Mouse (Mus musculus): Measurements from ENCODE around the gene Aar2. TPM values are rescaled to one million over a fixed set of nuclear protein-coding genes. Genes with fewer than 3 reads are reported as not detected.

The Aar2 gene
- total and polyA plus RNA-seq, 3 experiments, result 18.4 to 26.1 (median 23.8) TPM

GRCm38 (mm10) chr2:156529726-156530125, 17.7 kb upstream of the Aar2 start:
- Histone ChIP-seq H3K4me2 (ENCODE audit: insufficient read depth, low read depth, poor library complexity, severe bottlenecking) (no peak overlapping the region), H3K4me3 (replicated peaks in 1 of 3; ENCODE audit: low read depth in 2 of 3, low read length in 2 of 3, poor library complexity in 1 of 3) (no peak overlapping the region), H3K27me3 (replicated peaks) (peaks cover 83% of the 10 kb centered on the region), H3K9ac (ENCODE audit: insufficient read depth, low read depth) (no peak overlapping the region), H3K36me3 (replicated peaks in 1 of 2; ENCODE audit: control insufficient read depth in 1 of 2, insufficient read depth in 1 of 2, low read length in 1 of 2) (no peaks in the 10 kb centered on the region), H3K4me1 (ENCODE audit: control insufficient read depth in 1 of 2, insufficient read depth in 2 of 2) (no peaks in the 10 kb centered on the region), H3K9me3 (replicated peaks; ENCODE audit: low read length) (no peaks in the 10 kb centered on the region), H3K27ac (ENCODE audit: insufficient read depth, low read depth) (no peak overlapping the region), H3K79me2 (replicated peaks; ENCODE audit: control insufficient read depth, extremely low read depth, insufficient read depth, poor library complexity, severe bottlenecking) (no peaks in the 10 kb centered on the region)
- dilution Hi-C loops (cut with MboI; ENCODE audit: extremely low pct_ligation_motif_present, extremely low pct_unique_long_range_greater_than_20kb, low sequenced_read_pairs) (no loop called here), in situ Hi-C loops (cut with MboI; ENCODE audit: low pct_ligation_motif_present, low pct_unique_long_range_greater_than_20kb, low sequenced_read_pairs) (loop anchor here (5.0 kb wide), 1 partner anchor 173 kb away; no protein-coding TSS in a partner anchor)
- DNase-seq (ENCODE audit: extremely low read depth), result peak; percentile 51
- TF ChIP-seq SMC3 (IDR thresholded peaks at IDR 0.05; ENCODE audit: low read depth, low read length) (peak; percentile 77), RAD21 (IDR thresholded peaks at IDR 0.05; ENCODE audit: low read depth, low read length) (peak; percentile 79), ZNF384 (IDR thresholded peaks at IDR 0.05; ENCODE audit: low read depth, low read length) (peak; percentile 99), IRF4 (IDR thresholded peaks at IDR 0.05; ENCODE audit: low read depth, low read length) (no peak), CTCF (conservative IDR thresholded peaks at IDR 0.05 in 1 of 2, IDR thresholded peaks at IDR 0.05 in 1 of 2; ENCODE audit: low read depth in 2 of 2, low read length in 2 of 2) (peak; percentile 48 to 82; a peak in 3 of 4 replicates)

GRCm38 (mm10) chr2:156533160-156533559, 14.2 kb upstream of the Aar2 start:
- H3K9ac ChIP-seq (ENCODE audit: insufficient read depth, low read depth), result no peak overlapping the region
- H3K27ac ChIP-seq (ENCODE audit: insufficient read depth, low read depth), result no peak overlapping the region
- TF ChIP-seq ZC3H11A (IDR thresholded peaks at IDR 0.05; ENCODE audit: low read depth, low read length) (no peak), RAD21 (IDR thresholded peaks at IDR 0.05; ENCODE audit: low read depth, low read length) (no peak), NELFE (IDR thresholded peaks at IDR 0.05; ENCODE audit: low read depth, low read length) (no peak), MXI1 (IDR thresholded peaks at IDR 0.05; ENCODE audit: low read depth, low read length) (no peak), SIN3A (IDR thresholded peaks at IDR 0.05; ENCODE audit: low read length) (no peak), ZNF384 (IDR thresholded peaks at IDR 0.05; ENCODE audit: low read depth, low read length) (no peak), MAFK (IDR thresholded peaks at IDR 0.05; ENCODE audit: insufficient replicate concordance, low read length) (no peak), MAX (IDR thresholded peaks at IDR 0.05; ENCODE audit: low read length) (no peak), ELF1 (IDR thresholded peaks at IDR 0.05; ENCODE audit: low read depth, low read length) (no peak), USF2 (conservative IDR thresholded peaks at IDR 0.05; ENCODE audit: low read depth, low read length) (no peak), ETS1 (conservative IDR thresholded peaks at IDR 0.05; ENCODE audit: low read depth, low read length) (no peak), JUND (conservative IDR thresholded peaks at IDR 0.05; ENCODE audit: low read depth, low read length) (no peak), KAT2A (IDR thresholded peaks at IDR 0.05; ENCODE audit: insufficient replicate concordance, low read length) (no peak), CHD2 (IDR thresholded peaks at IDR 0.05; ENCODE audit: low read length) (no peak), POLR2AphosphoS2 (IDR thresholded peaks at IDR 0.05; ENCODE audit: low read depth, low read length) (no peak), CHD1 (IDR thresholded peaks at IDR 0.05; ENCODE audit: low read depth, low read length) (no peak)
- H3K4me2 ChIP-seq (ENCODE audit: insufficient read depth, low read depth, poor library complexity, severe bottlenecking), result no peak overlapping the region
- in situ Hi-C loops (cut with MboI; ENCODE audit: low pct_ligation_motif_present, low pct_unique_long_range_greater_than_20kb, low sequenced_read_pairs), result loop anchor here (5.0 kb wide), 1 partner anchor 169 kb away; no protein-coding TSS in a partner anchor
- dilution Hi-C loops (cut with MboI; ENCODE audit: extremely low pct_ligation_motif_present, extremely low pct_unique_long_range_greater_than_20kb, low sequenced_read_pairs), result no loop called here
- peaks cover 76% of the 10 kb centered on the region for H3K27me3 ChIP-seq (replicated peaks)
- no peak for DNase-seq (ENCODE audit: extremely low read depth)
- H3K79me2 ChIP-seq (replicated peaks; ENCODE audit: control insufficient read depth, extremely low read depth, insufficient read depth, poor library complexity, severe bottlenecking), result no peaks in the 10 kb centered on the region
- no peaks in the 10 kb centered on the region for H3K36me3 ChIP-seq (replicated peaks in 1 of 2; ENCODE audit: control insufficient read depth in 1 of 2, insufficient read depth in 1 of 2, low read length in 1 of 2)
- no peaks in the 10 kb centered on the region for H3K4me1 ChIP-seq (ENCODE audit: control insufficient read depth in 1 of 2, insufficient read depth in 2 of 2)
- no peak overlapping the region for H3K4me3 ChIP-seq (replicated peaks in 1 of 3; ENCODE audit: low read depth in 2 of 3, low read length in 2 of 3, poor library complexity in 1 of 3)
- H3K9me3 ChIP-seq (replicated peaks; ENCODE audit: low read length), result no peaks in the 10 kb centered on the region
